Mouse (Mus musculus): ENCODE data around the gene Ptpn6. TPM values are rescaled to one million over a fixed set of nuclear protein-coding genes. Genes with fewer than 3 reads are reported as not detected.

Gene Ptpn6
- total and polyA plus RNA-seq, 3 experiments: 91.9 to 184 TPM; not detected in 1

GRCm38 (mm10) chr6:124712918-124713317 is 25.6 kb downstream of the Ptpn6 start:
- Histone ChIP-seq H3K27me3 (ENCODE audit: control insufficient read depth in 1 of 2, insufficient read depth in 2 of 2, low read length in 2 of 2) (no peaks in the 10 kb centered on the region), H3K79me2 (ENCODE audit: control insufficient read depth, insufficient read depth, low read length, poor library complexity) (peaks cover 64% of the 10 kb centered on the region), H3K36me3 (ENCODE audit: control insufficient read depth in 1 of 2, insufficient read depth in 2 of 2, low read length in 2 of 2) (peaks cover 9 to 26% of the 10 kb centered on the region in 2 experiments), H3K9me3 (replicated peaks; ENCODE audit: insufficient read depth, low read length) (no peaks in the 10 kb centered on the region), H3K27ac (ENCODE audit: control insufficient read depth, low read depth, low read length) (peak overlapping the region; percentile 55), H3K9ac (ENCODE audit: control insufficient read depth, low read depth, low read length, poor library complexity, severe bottlenecking) (peak overlapping the region; percentile 94), H3K4me1 (ENCODE audit: control insufficient read depth in 1 of 2, insufficient read depth in 2 of 2, low read length in 2 of 2) (peaks cover 0 to 22% of the 10 kb centered on the region in 2 experiments; a peak in 3 of 4 replicates), H3K4me3 (ENCODE audit: control insufficient read depth in 1 of 2, insufficient read depth in 1 of 2, low read depth in 2 of 2, low read length in 2 of 2) (peak overlapping the region; percentile 86 to 87)
- no peak for DNase-seq (ENCODE audit: low read depth, low spot score)
- TF ChIP-seq BHLHE40 (IDR thresholded peaks at IDR 0.05; ENCODE audit: borderline replicate concordance, low read depth, low read length) (no peak), MAX (IDR thresholded peaks at IDR 0.05; ENCODE audit: low read length) (peak; percentile 62)

GRCm38 (mm10) chr6:124711824-124712782 is 26.4 kb downstream of the Ptpn6 start, which contains the start of the genes Emg1 and Phb2:
Gene Emg1 (minus strand): TSS chr6:124712178.
Gene Phb2 (plus strand): TSS chr6:124712336.
- Histone ChIP-seq H3K27me3 (ENCODE audit: control insufficient read depth in 1 of 2, insufficient read depth in 2 of 2, low read length in 2 of 2) (no peaks in the 10 kb centered on the region), H3K4me1 (ENCODE audit: control insufficient read depth in 1 of 2, insufficient read depth in 2 of 2, low read length in 2 of 2) (peaks cover 0 to 22% of the 10 kb centered on the region in 2 experiments; a peak in 3 of 4 replicates), H3K9me3 (replicated peaks; ENCODE audit: insufficient read depth, low read length) (no peaks in the 10 kb centered on the region), H3K36me3 (ENCODE audit: control insufficient read depth in 1 of 2, insufficient read depth in 2 of 2, low read length in 2 of 2) (peaks cover 9 to 26% of the 10 kb centered on the region in 2 experiments), H3K79me2 (ENCODE audit: control insufficient read depth, insufficient read depth, low read length, poor library complexity) (peaks cover 70% of the 10 kb centered on the region), H3K4me3 (ENCODE audit: control insufficient read depth in 1 of 2, insufficient read depth in 1 of 2, low read depth in 2 of 2, low read length in 2 of 2) (peak within 1 kb of the TSS; percentile 93 to 100), H3K27ac (ENCODE audit: control insufficient read depth, low read depth, low read length) (peak within 1 kb of the TSS; percentile 86), H3K9ac (ENCODE audit: control insufficient read depth, low read depth, low read length, poor library complexity, severe bottlenecking) (peak within 1 kb of the TSS; percentile 97)
- DNase-seq (ENCODE audit: low read depth, low spot score): peak; percentile 99
- TF ChIP-seq POLR2A (IDR thresholded peaks at IDR 0.05; ENCODE audit: control insufficient read depth in 1 of 2, insufficient read depth in 1 of 2, low read depth in 1 of 2, low read length in 2 of 2, poor library complexity in 1 of 2) (peak; percentile 49 to 81), EP300 (IDR thresholded peaks at IDR 0.05; ENCODE audit: low read depth in 1 of 2, low read length in 2 of 2) (0 out of 4 replicates have a peak, but pooled peaks of 1 of the 2 experiments have one; percentile 28), RCOR1 (IDR thresholded peaks at IDR 0.05; ENCODE audit: low read depth, low read length) (peak; percentile 67; the same call in 1 of the 2 replicates), MEF2A (IDR thresholded peaks at IDR 0.05; ENCODE audit: extremely low read depth, insufficient replicate concordance, low read depth, low read length, poor library complexity, severe bottlenecking) (no peak), RAD21 (IDR thresholded peaks at IDR 0.05; ENCODE audit: low read depth, low read length) (no peak), USF1 (IDR thresholded peaks at IDR 0.05; ENCODE audit: low read depth, low read length) (no peak), ETS1 (IDR thresholded peaks at IDR 0.05; ENCODE audit: low read depth, low read length) (peak; percentile 10; the same call in 1 of the 2 replicates), CTCF (IDR thresholded peaks at IDR 0.05 in 2 of 3, conservative IDR thresholded peaks at IDR 0.05 in 1 of 3; ENCODE audit: control insufficient read depth in 1 of 3, insufficient read depth in 1 of 3, low read depth in 2 of 3, low read length in 3 of 3, poor library complexity in 1 of 3, severe bottlenecking in 1 of 3) (no peak), ZNF384 (IDR thresholded peaks at IDR 0.05; ENCODE audit: low read depth, low read length) (peak; percentile 55; the same call in 1 of the 2 replicates), CHD1 (IDR thresholded peaks at IDR 0.05; ENCODE audit: low read depth, low read length) (peak; percentile 52; the same call in 1 of the 2 replicates), POLR2AphosphoS5 (IDR thresholded peaks at IDR 0.05; ENCODE audit: borderline replicate concordance, low read depth, low read length) (no peak), SIN3A (IDR thresholded peaks at IDR 0.05; ENCODE audit: low read length) (peak; percentile 96), TAL1 (IDR thresholded peaks at IDR 0.05; ENCODE audit: low read length) (no peak), SMC3 (IDR thresholded peaks at IDR 0.05; ENCODE audit: low read depth, low read length) (no peak), NELFE (IDR thresholded peaks at IDR 0.05; ENCODE audit: low read depth, low read length) (peak; percentile 70), MYC (IDR thresholded peaks at IDR 0.05; ENCODE audit: low read depth, low read length) (peak; percentile 68; the same call in 1 of the 2 replicates), ZKSCAN1 (IDR thresholded peaks at IDR 0.05; ENCODE audit: low read depth, low read length) (no peak), TCF12 (IDR thresholded peaks at IDR 0.05; ENCODE audit: low read depth, low read length) (peak; percentile 73), E2F4 (IDR thresholded peaks at IDR 0.05; ENCODE audit: borderline replicate concordance, low read depth, low read length) (no peak), GABPA (IDR thresholded peaks at IDR 0.05; ENCODE audit: low read depth, low read length) (no peak), ZMIZ1 (IDR thresholded peaks at IDR 0.05; ENCODE audit: low read depth, low read length) (peak; percentile 71), MYB (IDR thresholded peaks at IDR 0.05; ENCODE audit: low read depth, low read length) (no peak), KAT2A (conservative IDR thresholded peaks at IDR 0.05; ENCODE audit: low read depth, low read length) (peak; percentile 92), TBP (IDR thresholded peaks at IDR 0.05; ENCODE audit: low read depth, low read length) (peak; percentile 89), USF2 (IDR thresholded peaks at IDR 0.05; ENCODE audit: borderline replicate concordance in 1 of 2, insufficient read depth in 1 of 2, low read depth in 1 of 2, low read length in 2 of 2) (no peak), MAX (IDR thresholded peaks at IDR 0.05; ENCODE audit: low read length) (peak; percentile 77), MAFK (IDR thresholded peaks at IDR 0.05; ENCODE audit: borderline replicate concordance, low read depth, low read length) (no peak)
